In the genomic region with DNA sequence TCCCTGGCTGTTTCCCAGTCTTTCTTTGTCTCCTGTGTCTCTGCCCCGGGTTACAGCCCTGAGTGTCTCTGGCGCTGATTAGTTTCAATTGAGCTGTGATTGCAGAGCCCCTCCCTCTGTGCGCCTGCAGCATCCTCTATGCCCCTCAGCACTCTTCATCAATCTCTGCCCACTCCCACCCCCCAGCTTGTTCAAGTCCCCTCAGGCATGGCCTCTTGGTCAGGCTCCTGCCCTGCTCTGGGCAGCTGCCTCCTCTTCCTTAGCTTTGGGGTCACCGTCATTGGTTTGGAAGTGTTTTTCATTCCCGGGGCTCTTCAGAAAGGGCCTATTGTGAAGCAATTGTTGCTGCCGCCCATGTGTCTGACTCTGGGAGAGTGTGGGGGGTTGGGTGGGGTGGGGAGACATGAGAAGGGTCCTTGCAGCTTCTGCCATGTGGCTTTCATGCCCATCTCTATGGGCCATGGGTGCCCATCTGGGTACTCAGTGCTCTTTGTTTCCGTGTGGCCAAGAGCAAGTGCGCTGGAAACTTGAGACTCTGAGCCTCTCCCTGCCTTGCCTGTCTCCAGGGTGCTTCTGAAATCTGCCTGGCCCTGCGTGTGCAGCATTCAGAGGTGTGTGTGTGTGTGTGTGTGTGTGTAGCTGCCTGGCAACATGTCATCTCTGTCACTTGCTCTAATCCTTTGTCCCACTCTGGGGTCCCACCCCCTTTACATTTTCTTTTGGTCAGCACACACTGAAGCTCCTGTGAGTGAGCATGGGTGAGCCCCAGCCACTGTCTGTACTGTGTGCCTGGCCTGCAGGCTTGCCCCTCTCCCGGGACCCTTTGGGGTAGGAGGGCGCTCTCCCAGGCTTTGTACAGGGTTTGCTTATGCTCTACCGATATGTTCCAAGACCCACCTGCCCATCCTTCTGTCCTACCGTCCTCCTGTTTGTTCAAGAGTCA, we compare ENCODE assay signal across 10 mouse cellular contexts. TPM values are rescaled to one million over a fixed set of nuclear protein-coding genes. Genes with fewer than 3 reads are reported as not detected.
A peak's percentile ranks its signal among the peaks of the same experiment; 100 is the strongest.
DNase-seq lines count a peak whose midpoint lies in the region; ATAC-seq lines count a peak whose summit lies in the region.
"Had no signal": no experiment of that assay in that cellular context is flagged by ENCODE, and none has a peak within 500 bp of the region (broad histone marks: within the 10 kb centered on the region; RNA-seq: fewer than 3 reads in every experiment).

No protein-coding gene starts in this region.

- 31% methylated on average over 13 of the region's 13 CpGs for WGBS in heart, embryonic 10.5 days
- 12% methylated on average over 13 of the region's 13 CpGs for WGBS in hindbrain, embryonic 13.5 days
- WGBS in midbrain, embryonic 16.5 days: 10% methylated on average over 13 of the region's 13 CpGs

- no peaks in the 10 kb centered on the region for H3K9me3 ChIP-seq in heart, embryonic 10.5 days
- no peaks in the 10 kb centered on the region for H3K9me3 ChIP-seq in hindbrain, embryonic 13.5 days
- H3K9me3 ChIP-seq in midbrain, embryonic 16.5 days (replicated peaks; ENCODE audit: control insufficient read depth, low read length, poor library complexity, severe bottlenecking): no peaks in the 10 kb centered on the region

- H3K4me2 ChIP-seq in hindbrain, embryonic 13.5 days: no peak overlapping the region
- H3K4me2 ChIP-seq in midbrain, embryonic 16.5 days (ENCODE audit: low read length): no peak overlapping the region

- ATAC-seq in hindbrain, embryonic 13.5 days (ENCODE audit: low FRiP score): peak; percentile 60
- peak; percentile 55 for ATAC-seq in midbrain, embryonic 16.5 days
- no peak for ATAC-seq in cerebellum, adult (ENCODE audit: insufficient number of reproducible peaks, low FRiP score, low TSS enrichment)
- ATAC-seq: Patski had no signal

- no peak overlapping the region for H3K4me3 ChIP-seq in heart, embryonic 10.5 days
- no peak overlapping the region for H3K4me3 ChIP-seq in hindbrain, embryonic 13.5 days
- no peak overlapping the region for H3K4me3 ChIP-seq in midbrain, embryonic 16.5 days (ENCODE audit: low read depth, low read length)
- H3K4me3 ChIP-seq: erythroblast, embryonic 14.5 days had no signal

- peak overlapping the region; percentile 67 for H3K9ac ChIP-seq in hindbrain, embryonic 13.5 days
- peak overlapping the region; percentile 57 for H3K9ac ChIP-seq in midbrain, embryonic 16.5 days (ENCODE audit: low read depth, low read length)

- H3K27me3 ChIP-seq in heart, embryonic 10.5 days (ENCODE audit: insufficient read depth, poor library complexity, severe bottlenecking): 0 out of 2 replicates have a peak, but pooled peaks cover 5% of the 10 kb centered on the region
- H3K27me3 ChIP-seq in hindbrain, embryonic 13.5 days: no peaks in the 10 kb centered on the region
- H3K27me3 ChIP-seq in midbrain, embryonic 16.5 days (ENCODE audit: control insufficient read depth, insufficient read depth, low read depth, low read length): no peaks in the 10 kb centered on the region
- H3K27me3 ChIP-seq: Patski had no signal

- peaks cover 2% of the 10 kb centered on the region; the same call in 1 of the 2 replicates for H3K36me3 ChIP-seq in heart, embryonic 10.5 days
- H3K36me3 ChIP-seq in hindbrain, embryonic 13.5 days: peaks cover 11% of the 10 kb centered on the region
- no peaks in the 10 kb centered on the region for H3K36me3 ChIP-seq in midbrain, embryonic 16.5 days (ENCODE audit: control insufficient read depth, insufficient read depth, low read length)

- peaks cover 89% of the 10 kb centered on the region for H3K4me1 ChIP-seq in heart, embryonic 10.5 days
- peaks cover 89% of the 10 kb centered on the region for H3K4me1 ChIP-seq in hindbrain, embryonic 13.5 days (replicated peaks)
- peaks cover 53% of the 10 kb centered on the region for H3K4me1 ChIP-seq in midbrain, embryonic 16.5 days (ENCODE audit: control insufficient read depth, insufficient read depth, low read length)

- peak overlapping the region; percentile 65 for H3K27ac ChIP-seq in heart, embryonic 10.5 days
- peak overlapping the region; percentile 94 for H3K27ac ChIP-seq in hindbrain, embryonic 13.5 days
- peak overlapping the region; percentile 93 for H3K27ac ChIP-seq in midbrain, embryonic 16.5 days (ENCODE audit: low read length)

- no peak for DNase-seq in heart, embryonic 10.5 days (ENCODE audit: low spot score)
- no peak for DNase-seq in heart, adult 9 months (ENCODE audit: low spot score in 2 of 2)
- DNase-seq in embryo, embryonic 9.5 days (ENCODE audit: extremely low spot score): peak; percentile 66
- DNase-seq in adrenal gland, adult (ENCODE audit: inconsistent age in 2 of 2, low spot score in 1 of 2): no peak
- no peak for DNase-seq in right cerebral cortex, postnatal 25 days

RNA-seq across cellular contexts. Expression of gene Src, which starts 57.5 kb away (rescaled TPM):
- 9.3 and 12.7 TPM in 2 replicates for polyA plus RNA-seq in heart, embryonic 10.5 days (2016; fragmentation: Nextera tagmentation; extraction: Ambion mirVana)
- 31.3 and 31.8 TPM in 2 replicates for polyA plus RNA-seq in hindbrain, embryonic 13.5 days (2015; fragmentation: Nextera tagmentation; extraction: Ambion mirVana)
- 32.5 and 33.2 TPM in 2 replicates for polyA plus RNA-seq in midbrain, embryonic 16.5 days (2015; fragmentation: Nextera tagmentation; extraction: Ambion mirVana)
